Mouse (Mus musculus) midbrain, embryonic 10.5 days (tissue): Measurements from ENCODE around the gene Iqsec1. TPM values are rescaled to one million over a fixed set of nuclear protein-coding genes. Genes with fewer than 3 reads are reported as not detected.
A peak's percentile ranks its signal among the peaks of the same experiment; 100 is the strongest.

Source experiments
- DNase-seq: peaks from one replicate; pipeline ENCODE4 v3.0.0-alpha.2; 2017; ENCODE audit warnings: low spot score
- H3K27ac ChIP-seq: fragments of 300-500 bp; sonication (generic); replicated peaks from 2 replicates; pipeline ENCODE4 v1.5.1; 2016; ENCODE audit warnings: mild to moderate bottlenecking
- H3K27me3 ChIP-seq: fragments of 300-500 bp; sonication (generic); 2 replicates; pipeline ENCODE4 v1.6.1; 2016; ENCODE audit warnings: low read depth, mild to moderate bottlenecking; ENCODE audit not compliant: poor library complexity, severe bottlenecking
- H3K36me3 ChIP-seq: fragments of 300-500 bp; sonication (generic); 2 replicates; pipeline ENCODE4 v1.6.1; 2016; ENCODE audit warnings: mild to moderate bottlenecking, moderate library complexity
- H3K4me1 ChIP-seq: fragments of 300-500 bp; sonication (generic); 2 replicates; pipeline ENCODE4 v1.6.1; 2016
- H3K4me3 ChIP-seq: fragments of 300-500 bp; sonication (generic); 2 replicates; pipeline ENCODE4 v1.5.1; 2016; ENCODE audit warnings: mild to moderate bottlenecking, moderate library complexity
- H3K9me3 ChIP-seq: fragments of 300-500 bp; sonication (generic); replicated peaks from 2 replicates; pipeline ENCODE4 v1.6.1; 2016; ENCODE audit warnings: mild to moderate bottlenecking
- WGBS: fragments of 180-500 bp; shearing (Covaris S2); methylation state at CpG from one replicate; pipeline ENCODE4 v1.1.7; 2016; 5-methylcytosine and 5-hydroxymethylcytosine counted together
- polyA plus RNA-seq: library from polyadenylated mRNA; unstranded; fragments of >200 nt; fragmentation: Nextera tagmentation; extraction: Ambion mirVana; gene quantifications from 2 replicates; pipeline ENCODE4 v1.2.1, GENCODE M21; 2016

Gene Iqsec1
- polyA plus RNA-seq, 1 experiment from 2014 or later: 9.3 TPM

DNA sequence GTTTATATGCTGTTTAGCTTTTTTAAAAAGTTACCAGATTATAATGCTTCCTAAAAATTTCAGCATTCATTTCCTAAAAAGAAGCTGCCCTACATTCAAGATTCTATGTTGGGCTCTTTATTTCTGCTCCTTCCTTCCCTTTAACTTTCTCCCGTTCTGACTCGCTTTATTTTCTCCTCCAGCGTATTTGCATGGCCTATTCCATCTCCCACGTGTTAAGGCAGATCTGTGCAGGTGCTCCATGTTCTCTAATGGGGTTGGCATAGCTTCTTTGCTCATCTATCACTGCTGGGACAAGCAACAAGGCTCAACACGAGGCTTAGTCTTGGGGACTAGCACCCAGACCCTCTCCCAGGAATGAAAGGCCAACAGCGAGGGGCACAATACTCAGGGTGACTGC is 75.7 kb downstream of the Iqsec1 start:
- Histone ChIP-seq H3K27ac (no peak overlapping the region), H3K27me3 (no peaks in the 10 kb centered on the region), H3K36me3 (no peaks in the 10 kb centered on the region), H3K9me3 (no peaks in the 10 kb centered on the region), H3K4me3 (no peak overlapping the region), H3K4me1 (0 out of 2 replicates have a peak, but pooled peaks cover 5% of the 10 kb centered on the region)
- 85% methylated on average over 6 of the region's 6 CpGs for WGBS
- no peak for DNase-seq

DNA sequence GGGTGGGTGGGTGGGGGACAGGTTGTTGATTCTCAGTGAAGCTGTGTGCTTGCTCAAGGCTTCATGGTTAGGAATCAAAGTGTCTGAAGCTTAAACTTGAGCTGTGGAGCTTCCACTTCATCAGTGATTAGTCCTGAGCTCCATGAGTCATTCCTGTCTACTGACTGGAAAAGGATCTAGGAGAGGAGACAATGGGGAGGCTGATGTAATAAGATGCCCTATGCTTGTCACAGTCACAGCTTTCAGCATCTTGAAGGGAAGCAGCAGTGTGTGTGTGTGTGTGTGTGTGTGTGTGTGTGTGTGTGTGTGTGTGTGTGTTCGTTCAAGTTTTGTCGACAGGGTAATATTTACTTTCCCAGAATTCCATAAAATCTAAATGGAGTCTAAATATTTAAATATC is 84.3 kb downstream of the Iqsec1 start:
- H3K4me1 ChIP-seq: peaks cover 6% of the 10 kb centered on the region; the same call in 1 of the 2 replicates
- 96% methylated on average over 2 of the region's 2 CpGs for WGBS

DNA sequence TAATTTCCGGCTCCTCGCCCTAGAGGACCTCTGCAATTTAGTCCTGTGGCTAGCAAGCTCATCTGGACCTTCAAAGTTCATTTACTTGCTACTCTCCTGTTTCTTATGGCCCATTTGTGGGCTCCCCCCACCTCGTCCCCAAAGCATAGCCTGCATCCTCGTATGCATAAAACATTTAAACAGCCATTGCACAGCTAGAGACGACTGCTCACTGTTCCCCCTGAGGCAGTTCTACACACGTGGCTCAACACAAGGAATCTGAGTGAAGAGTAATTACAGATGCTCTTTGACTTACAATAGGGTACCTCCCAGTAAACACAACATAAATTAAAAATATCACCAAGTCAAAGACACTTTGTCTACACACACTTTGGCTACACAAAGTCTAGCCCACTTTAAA is 88.2 kb downstream of the Iqsec1 start:
- no peaks in the 10 kb centered on the region for H3K36me3 ChIP-seq
- no peak overlapping the region for H3K27ac ChIP-seq
- 83% methylated on average over 6 of the region's 6 CpGs for WGBS
- H3K4me3 ChIP-seq: no peak overlapping the region
- no peak for DNase-seq
- no peaks in the 10 kb centered on the region for H3K9me3 ChIP-seq
- no peaks in the 10 kb centered on the region for H3K27me3 ChIP-seq
- peaks cover 6% of the 10 kb centered on the region; the same call in 1 of the 2 replicates for H3K4me1 ChIP-seq

More for the DNA sequence above, 84.3 kb downstream of the Iqsec1 start:
- no peaks in the 10 kb centered on the region for H3K9me3 ChIP-seq
- H3K4me3 ChIP-seq: no peak overlapping the region
- H3K36me3 ChIP-seq: no peaks in the 10 kb centered on the region
- DNase-seq: no peak
- no peak overlapping the region for H3K27ac ChIP-seq
- H3K27me3 ChIP-seq: no peaks in the 10 kb centered on the region

DNA sequence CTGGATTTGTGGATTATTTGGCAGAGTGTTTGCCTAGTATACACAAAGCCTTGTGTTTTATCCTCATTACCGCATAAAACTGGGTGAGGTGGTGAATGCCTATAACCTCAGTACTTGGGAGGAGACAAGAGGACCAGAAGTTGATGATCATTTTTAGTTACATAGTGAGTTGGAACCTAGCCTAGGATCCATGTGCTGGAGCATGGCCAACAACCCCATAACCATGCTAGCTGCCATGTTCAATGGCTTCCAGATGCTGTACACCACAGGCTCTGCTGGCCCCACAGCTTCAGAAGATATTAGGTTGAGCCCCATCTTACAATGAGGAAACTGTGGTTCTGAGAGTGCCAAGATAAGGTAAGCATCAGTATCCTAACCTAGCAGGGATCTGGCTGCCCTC is 89.2 kb downstream of the Iqsec1 start:
- no peaks in the 10 kb centered on the region for H3K27me3 ChIP-seq
- H3K9me3 ChIP-seq: no peaks in the 10 kb centered on the region
- peaks cover 6% of the 10 kb centered on the region; the same call in 1 of the 2 replicates for H3K4me1 ChIP-seq
- 93% methylated on average over 1 of the region's 1 CpGs for WGBS
- no peak overlapping the region for H3K4me3 ChIP-seq
- no peaks in the 10 kb centered on the region for H3K36me3 ChIP-seq
- H3K27ac ChIP-seq: no peak overlapping the region
- DNase-seq: no peak

DNA sequence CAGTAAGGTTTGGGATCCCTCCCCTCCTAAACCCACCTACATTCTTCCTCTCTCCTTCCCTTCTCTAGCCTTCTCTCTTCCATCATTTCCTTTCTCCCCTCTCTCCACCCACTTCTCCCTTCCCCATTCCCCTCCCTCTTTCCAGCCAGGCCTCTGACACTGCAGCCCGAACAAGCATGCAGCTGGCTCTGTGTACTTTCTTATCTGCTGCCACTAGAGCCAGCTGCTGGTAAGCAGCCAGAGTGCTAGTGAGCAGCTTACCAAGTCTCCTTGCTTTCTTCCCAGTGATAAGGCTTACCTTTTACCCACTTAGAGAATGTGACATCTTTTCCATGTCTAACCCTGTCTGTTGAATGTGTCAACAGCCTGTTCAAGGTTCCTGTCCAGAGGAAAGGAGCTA is 90.4 kb downstream of the Iqsec1 start:
- Histone ChIP-seq H3K9me3 (no peaks in the 10 kb centered on the region), H3K4me3 (no peak overlapping the region), H3K4me1 (peaks cover 6% of the 10 kb centered on the region; the same call in 1 of the 2 replicates), H3K27ac (no peak overlapping the region), H3K27me3 (no peaks in the 10 kb centered on the region), H3K36me3 (no peaks in the 10 kb centered on the region)
- 42% methylated on average over 1 of the region's 1 CpGs for WGBS
- DNase-seq: no peak

DNA sequence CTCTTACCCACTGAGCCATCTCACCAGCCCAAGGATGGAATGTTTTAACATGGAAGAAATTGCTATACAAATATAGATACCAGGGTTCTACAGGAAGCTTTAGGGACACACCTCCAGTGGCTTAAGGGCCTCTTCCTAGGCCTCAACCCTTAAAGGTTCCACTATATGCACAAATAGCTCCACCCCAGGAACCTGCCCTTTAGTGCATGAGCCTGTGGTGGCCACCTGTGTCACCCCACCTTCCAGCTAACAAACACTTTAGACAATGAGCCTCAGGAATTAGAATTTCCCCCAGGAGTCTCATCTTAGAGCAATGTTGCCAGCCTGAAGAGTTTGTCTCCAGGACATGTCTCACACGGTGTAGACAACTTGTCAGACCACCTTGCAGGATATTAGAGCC is 96.1 kb downstream of the Iqsec1 start:
- DNase-seq: no peak
- no peaks in the 10 kb centered on the region for H3K4me1 ChIP-seq
- 90% methylated on average over 1 of the region's 1 CpGs for WGBS
- no peak overlapping the region for H3K4me3 ChIP-seq
- H3K27ac ChIP-seq: no peak overlapping the region
- no peaks in the 10 kb centered on the region for H3K36me3 ChIP-seq
- no peaks in the 10 kb centered on the region for H3K9me3 ChIP-seq
- no peaks in the 10 kb centered on the region for H3K27me3 ChIP-seq

DNA sequence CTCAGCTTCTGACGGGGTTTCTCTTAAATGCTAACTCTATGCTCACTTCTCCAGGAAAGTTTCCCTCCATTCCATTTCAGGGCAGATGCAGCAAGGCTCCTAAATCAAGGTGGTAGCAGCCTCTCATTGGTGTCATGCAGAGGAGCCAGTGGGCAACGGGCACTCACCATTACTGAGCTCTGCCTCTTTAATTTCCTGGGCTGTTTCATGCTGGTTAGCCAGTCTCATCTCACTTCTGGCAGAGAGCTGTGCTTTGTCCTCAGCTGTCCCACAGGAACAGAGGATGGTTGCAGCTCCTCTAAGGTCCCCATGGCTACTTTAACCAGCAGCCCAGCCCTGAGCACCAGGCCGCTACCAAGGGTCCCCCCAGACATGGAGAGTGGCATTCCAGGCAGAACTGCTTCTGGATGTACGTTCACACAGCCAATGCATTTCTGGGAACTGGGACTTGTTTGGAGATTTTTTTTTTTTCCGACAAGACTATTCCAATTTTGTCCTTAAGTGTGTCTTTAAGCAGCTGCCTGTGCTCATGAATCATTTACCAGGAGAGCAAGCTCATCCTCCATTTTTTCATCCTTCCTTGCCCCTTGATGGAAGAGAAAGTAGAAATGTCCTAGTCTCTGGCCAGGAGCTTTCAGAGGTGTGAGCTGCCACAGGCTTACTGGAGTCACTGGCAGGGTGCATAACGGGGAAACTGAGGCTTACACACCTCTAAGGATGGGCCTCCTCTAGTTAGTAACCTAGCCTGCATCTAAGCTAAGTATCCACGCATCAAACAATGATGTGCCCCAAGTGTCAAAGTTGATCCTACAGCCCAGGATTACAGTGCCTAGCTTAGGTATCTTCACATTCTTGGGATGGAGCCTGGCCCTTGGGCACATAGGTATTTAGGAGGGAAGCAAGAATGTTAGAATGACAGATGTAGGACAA is 98.9 kb downstream of the Iqsec1 start:
- WGBS: 85% methylated on average over 7 of the region's 7 CpGs
- H3K36me3 ChIP-seq: no peaks in the 10 kb centered on the region
- DNase-seq: no peak
- no peak overlapping the region for H3K27ac ChIP-seq
- H3K4me3 ChIP-seq: no peak overlapping the region
- H3K4me1 ChIP-seq: 0 out of 2 replicates have a peak, but pooled peaks cover under 1% of the 10 kb centered on the region
- H3K27me3 ChIP-seq: no peaks in the 10 kb centered on the region
- H3K9me3 ChIP-seq: no peaks in the 10 kb centered on the region

DNA sequence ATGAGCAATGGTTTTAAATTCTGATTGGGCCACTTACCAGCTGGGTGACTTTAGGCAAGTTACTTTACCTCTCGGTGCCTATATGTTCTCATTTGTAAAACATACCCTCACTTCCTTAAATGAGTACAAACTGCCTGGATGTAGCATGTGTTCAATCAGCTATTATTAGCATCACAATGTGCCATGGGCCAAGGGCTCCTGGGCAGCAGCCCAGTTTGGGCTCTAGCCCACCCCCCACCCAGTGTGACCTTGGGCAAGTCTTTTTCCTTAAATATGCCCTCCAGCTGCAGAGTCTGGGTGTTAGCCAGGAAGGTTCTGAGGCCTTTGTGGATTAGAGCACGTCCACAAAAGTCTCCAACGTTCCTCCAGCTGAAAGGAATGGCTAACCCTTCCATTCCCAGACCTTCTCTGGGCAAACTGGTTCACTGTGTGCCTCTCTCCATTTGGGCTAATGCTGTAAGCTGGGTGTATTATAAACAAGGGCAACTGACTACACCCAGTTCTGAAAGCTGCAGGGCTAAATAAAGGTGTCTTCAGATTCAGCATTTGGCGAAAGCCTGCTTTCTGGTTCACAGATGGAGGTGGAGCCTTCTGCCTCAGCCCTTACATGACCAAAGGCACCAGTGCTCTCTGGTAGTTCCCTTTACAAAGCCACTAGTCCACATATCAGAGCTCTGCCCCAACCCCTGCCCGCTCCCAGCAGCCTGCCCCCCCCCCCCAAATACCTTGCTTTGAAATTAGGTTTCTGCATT is 101.3 kb downstream of the Iqsec1 start:
- H3K36me3 ChIP-seq: no peaks in the 10 kb centered on the region
- H3K27ac ChIP-seq: no peak overlapping the region
- DNase-seq: no peak
- 83% methylated on average over 5 of the region's 5 CpGs for WGBS
- no peaks in the 10 kb centered on the region for H3K9me3 ChIP-seq
- H3K4me3 ChIP-seq: no peak overlapping the region
- H3K27me3 ChIP-seq: no peaks in the 10 kb centered on the region
- H3K4me1 ChIP-seq: 0 out of 2 replicates have a peak, but pooled peaks cover 5% of the 10 kb centered on the region

DNA sequence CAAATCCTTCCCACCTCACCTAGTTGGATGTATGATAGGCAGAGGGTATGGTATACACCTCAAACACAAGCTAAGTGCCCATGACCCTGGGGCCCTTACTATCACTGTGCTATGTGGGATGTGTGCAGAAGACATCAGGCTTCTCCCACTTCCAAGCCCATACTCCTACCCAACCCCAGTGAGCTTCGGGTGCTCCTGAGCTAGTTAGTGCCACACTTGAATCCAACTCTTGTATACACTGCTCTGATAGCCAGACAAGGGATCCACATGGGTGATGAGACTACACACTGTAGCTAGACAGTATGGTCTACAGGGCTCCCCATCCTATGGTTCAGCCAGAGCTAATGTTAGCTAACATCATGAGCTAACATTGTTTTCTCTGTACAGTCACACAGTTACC is 102.9 kb downstream of the Iqsec1 start:
- H3K36me3 ChIP-seq: no peaks in the 10 kb centered on the region
- no peak overlapping the region for H3K27ac ChIP-seq
- 87% methylated on average over 1 of the region's 1 CpGs for WGBS
- no peaks in the 10 kb centered on the region for H3K9me3 ChIP-seq
- H3K4me1 ChIP-seq: 0 out of 2 replicates have a peak, but pooled peaks cover 5% of the 10 kb centered on the region
- DNase-seq: no peak
- H3K4me3 ChIP-seq: no peak overlapping the region
- H3K27me3 ChIP-seq: no peaks in the 10 kb centered on the region

DNA sequence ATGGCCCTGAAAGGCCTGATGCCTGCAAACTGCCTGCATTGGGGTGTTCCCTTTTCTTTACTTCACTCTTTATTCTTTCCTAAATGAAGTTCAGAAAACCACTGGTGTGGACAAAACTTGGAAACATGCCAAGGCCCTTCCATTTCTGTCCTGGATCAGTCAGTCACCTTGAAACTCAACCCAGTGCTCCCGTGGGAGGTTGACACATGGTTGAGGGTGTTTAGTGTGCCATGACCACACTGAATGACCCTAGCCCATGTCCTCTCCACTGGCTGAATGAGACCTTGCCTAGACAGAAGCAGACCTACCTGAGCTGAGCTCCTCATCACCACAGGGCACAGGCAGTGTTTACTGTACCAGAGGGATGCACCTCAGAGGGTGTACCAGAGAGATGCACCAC is 103.9 kb downstream of the Iqsec1 start:
- no peak for DNase-seq
- Histone ChIP-seq H3K9me3 (no peaks in the 10 kb centered on the region), H3K27ac (peak overlapping the region; percentile 3; the same call in 1 of the 2 replicates), H3K4me3 (no peak overlapping the region), H3K36me3 (no peaks in the 10 kb centered on the region), H3K27me3 (no peaks in the 10 kb centered on the region), H3K4me1 (0 out of 2 replicates have a peak, but pooled peaks cover 5% of the 10 kb centered on the region)
- 78% methylated on average over 1 of the region's 1 CpGs for WGBS

DNA sequence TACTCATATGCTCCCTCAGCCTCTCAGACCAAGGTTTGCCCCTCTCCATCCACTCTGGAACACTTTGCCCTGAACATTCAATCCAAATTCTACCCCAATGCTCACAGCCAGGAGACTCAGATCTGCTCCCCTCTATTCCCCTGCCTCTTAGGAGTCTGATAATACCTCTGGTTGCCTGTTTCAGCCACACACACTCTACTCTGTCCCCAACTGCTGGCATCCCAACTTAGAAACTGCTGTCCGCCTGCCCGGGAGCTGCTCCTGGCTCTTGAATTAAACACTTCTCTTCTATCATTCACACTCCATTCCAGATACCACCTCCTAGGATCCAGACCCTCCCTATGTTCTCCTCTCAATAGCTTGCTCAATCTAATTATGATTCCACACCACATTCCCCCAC is 107.5 kb downstream of the Iqsec1 start:
- 87% methylated on average over 2 of the region's 2 CpGs for WGBS
- DNase-seq: no peak
- H3K27ac ChIP-seq: no peak overlapping the region
- no peaks in the 10 kb centered on the region for H3K9me3 ChIP-seq
- 0 out of 2 replicates have a peak, but pooled peaks cover 5% of the 10 kb centered on the region for H3K4me1 ChIP-seq
- no peak overlapping the region for H3K4me3 ChIP-seq
- H3K36me3 ChIP-seq: no peaks in the 10 kb centered on the region
- H3K27me3 ChIP-seq: no peaks in the 10 kb centered on the region

DNA sequence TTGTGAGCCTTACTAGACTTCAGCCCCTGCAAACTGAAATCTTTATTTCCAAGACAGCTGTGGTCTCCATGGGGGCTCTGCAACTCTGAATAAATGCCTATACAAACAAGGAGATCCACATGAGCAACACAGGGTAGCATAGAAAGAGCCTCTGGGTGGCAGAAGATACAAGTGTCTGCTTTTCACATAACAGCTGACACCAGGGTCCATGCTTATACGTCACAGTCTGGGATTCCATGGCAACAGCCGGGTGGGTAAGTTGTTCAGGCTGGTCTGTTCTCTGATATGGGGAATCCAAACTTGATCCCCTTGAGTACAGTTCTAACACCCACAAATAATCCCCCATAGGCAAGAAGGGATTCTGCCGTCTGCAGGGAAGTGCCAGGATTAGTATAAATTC is 108.1 kb downstream of the Iqsec1 start:
- Histone ChIP-seq H3K36me3 (no peaks in the 10 kb centered on the region), H3K27me3 (no peaks in the 10 kb centered on the region), H3K4me3 (no peak overlapping the region), H3K27ac (no peak overlapping the region), H3K9me3 (no peaks in the 10 kb centered on the region), H3K4me1 (0 out of 2 replicates have a peak, but pooled peaks cover 5% of the 10 kb centered on the region)
- DNase-seq: no peak
- WGBS: 65% methylated on average over 3 of the region's 3 CpGs

DNA sequence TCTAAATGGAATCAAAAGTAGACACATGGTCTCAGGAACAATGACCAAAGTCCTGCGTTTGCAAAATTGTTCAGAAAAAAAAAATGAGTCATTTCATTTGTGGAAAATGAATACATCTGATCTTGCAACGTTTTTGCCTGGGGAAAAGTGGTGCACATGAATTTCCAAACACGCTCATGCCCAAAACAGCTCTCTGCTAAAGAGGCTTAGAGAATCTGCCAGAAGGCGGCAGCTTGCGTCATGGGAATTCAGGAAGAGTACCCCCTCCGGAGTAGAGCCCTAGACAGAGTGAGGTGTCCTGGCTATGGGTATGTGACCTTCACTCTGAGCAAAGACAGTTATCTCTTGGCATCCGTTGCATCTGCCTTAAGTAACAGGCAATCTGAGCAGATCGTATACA is 116.9 kb downstream of the Iqsec1 start:
- no peak for DNase-seq
- Histone ChIP-seq H3K4me1 (no peaks in the 10 kb centered on the region), H3K9me3 (no peaks in the 10 kb centered on the region), H3K36me3 (no peaks in the 10 kb centered on the region), H3K27me3 (no peaks in the 10 kb centered on the region), H3K27ac (no peak overlapping the region), H3K4me3 (no peak overlapping the region)
- WGBS: 91% methylated on average over 8 of the region's 8 CpGs
